Mouse (Mus musculus) liver, adult 2 months (tissue): ENCODE data around the gene Tcea2.

Source experiments
- CTCF ChIP-seq: fragments of 200-500 bp; IDR thresholded peaks from 2 replicates; pipeline ENCODE4 v1.5.1; 2011; ENCODE audit warnings: low read depth, low read length, control low read depth
- POLR2A ChIP-seq: fragments of 200-500 bp; IDR thresholded peaks from 2 replicates; pipeline ENCODE4 v1.6.1; 2011; ENCODE audit warnings: low read length, control low read depth; ENCODE audit not compliant: insufficient read depth; ENCODE audit errors: extremely low read depth

GRCm38 (mm10) chr2:181645666-181646065 lies 34.4 kb upstream of the Tcea2 start:
- TF ChIP-seq CTCF (no peak), POLR2A (no peak)
